Mouse (Mus musculus) limb, embryonic 15.5 days (tissue): ENCODE data around the gene Cd36. TPM values are rescaled to one million over a fixed set of nuclear protein-coding genes. Genes with fewer than 3 reads are reported as not detected.

ENCODE experiments used
- ATAC-seq: fragments of 200-750 bp; cut with Nextera tagmentation; 2 replicates; pipeline ENCODE4 v1.8.0; 2017; ENCODE audit warnings: low read depth, moderate TSS enrichment; ENCODE audit not compliant: insufficient number of reproducible peaks, low FRiP score, low TSS enrichment
- H3K27ac ChIP-seq: fragments of 300-500 bp; sonication (generic); 2 replicates; pipeline ENCODE4 v1.5.1; 2015; ENCODE audit warnings: moderate library complexity, mild to moderate bottlenecking, inconsistent platforms
- H3K27me3 ChIP-seq: fragments of 300-500 bp; sonication (generic); 2 replicates; pipeline ENCODE4 v1.6.1; 2015; ENCODE audit warnings: inconsistent platforms
- H3K36me3 ChIP-seq: fragments of 300-500 bp; sonication (generic); 2 replicates; pipeline ENCODE4 v1.6.1; 2015; ENCODE audit warnings: inconsistent platforms
- H3K4me1 ChIP-seq: fragments of 300-500 bp; sonication (generic); 2 replicates; pipeline ENCODE4 v1.6.1; 2015; ENCODE audit warnings: inconsistent platforms
- H3K4me2 ChIP-seq: fragments of 300-500 bp; sonication (generic); 2 replicates; pipeline ENCODE4 v1.6.1; 2015; ENCODE audit warnings: mild to moderate bottlenecking, inconsistent platforms
- H3K4me3 ChIP-seq: fragments of 300-500 bp; sonication (generic); 2 replicates; pipeline ENCODE4 v1.5.1; 2015; ENCODE audit warnings: mild to moderate bottlenecking, inconsistent platforms
- H3K9ac ChIP-seq: fragments of 300-500 bp; sonication (generic); 2 replicates; pipeline ENCODE4 v1.6.1; 2015; ENCODE audit warnings: inconsistent platforms
- H3K9me3 ChIP-seq: fragments of 300-500 bp; sonication (generic); 2 replicates; pipeline ENCODE4 v1.6.1; 2016; ENCODE audit warnings: inconsistent platforms
- WGBS: fragments of 180-500 bp; shearing (Covaris S2); methylation state at CpG from one replicate; pipeline ENCODE4 v1.1.7; 2015; 5-methylcytosine and 5-hydroxymethylcytosine counted together
- polyA plus RNA-seq: library from polyadenylated mRNA; unstranded; fragments of >200 nt; fragmentation: Nextera tagmentation; extraction: Ambion mirVana; gene quantifications from 2 replicates; pipeline ENCODE4 v1.2.1, GENCODE M21; 2015

The Cd36 gene
- polyA plus RNA-seq, 1 experiment from 2014 or later, result 32.3 TPM

- H3K4me2 ChIP-seq, result no peak overlapping the region
- no peak overlapping the region for H3K9ac ChIP-seq
- no peak for ATAC-seq
- no peak overlapping the region for H3K27ac ChIP-seq
- H3K36me3 ChIP-seq, result no peaks in the 10 kb centered on the region
- H3K4me3 ChIP-seq, result no peak overlapping the region
- no peaks in the 10 kb centered on the region for H3K27me3 ChIP-seq
- H3K9me3 ChIP-seq, result no peaks in the 10 kb centered on the region
- WGBS, result 80% methylated on average over 3 of the region's 3 CpGs
- no peaks in the 10 kb centered on the region for H3K4me1 ChIP-seq
These were observed 140.3 kb downstream of the Cd36 start for GRCm38 (mm10) chr5:17748293-17748692.

DNA sequence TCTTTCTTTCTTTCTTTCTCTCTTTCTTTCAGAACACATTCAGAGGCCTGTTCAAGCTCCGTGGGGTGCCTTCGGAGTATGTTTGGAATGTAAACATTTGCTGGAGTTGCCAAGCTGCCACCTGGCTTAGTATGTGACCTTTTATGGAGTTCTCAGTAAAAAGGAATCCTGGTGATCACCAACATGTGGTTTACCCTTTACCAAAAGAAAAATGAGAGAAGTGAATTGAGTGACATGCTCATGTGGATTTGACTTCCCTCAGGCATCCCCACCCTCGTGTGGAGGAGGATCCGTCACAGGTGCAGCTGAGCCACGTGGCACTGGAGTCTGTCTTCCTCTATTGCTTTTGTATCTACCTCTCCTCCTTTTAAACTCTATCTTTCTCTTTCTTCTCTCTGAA lies 141.5 kb downstream of the Cd36 start:
- H3K27me3 ChIP-seq, result no peaks in the 10 kb centered on the region
- no peaks in the 10 kb centered on the region for H3K4me1 ChIP-seq
- H3K27ac ChIP-seq, result no peak overlapping the region
- no peak for ATAC-seq
- no peak overlapping the region for H3K9ac ChIP-seq
- WGBS, result 30% methylated on average over 5 of the region's 5 CpGs
- H3K36me3 ChIP-seq, result no peaks in the 10 kb centered on the region
- H3K9me3 ChIP-seq, result no peaks in the 10 kb centered on the region
- no peak overlapping the region for H3K4me2 ChIP-seq
- no peak overlapping the region for H3K4me3 ChIP-seq

- Histone ChIP-seq H3K36me3 (no peaks in the 10 kb centered on the region), H3K27me3 (no peaks in the 10 kb centered on the region), H3K4me2 (no peak overlapping the region), H3K9ac (no peak overlapping the region), H3K27ac (no peak overlapping the region; the same call in 1 of the 2 replicates), H3K4me3 (no peak overlapping the region), H3K4me1 (no peaks in the 10 kb centered on the region), H3K9me3 (no peaks in the 10 kb centered on the region)
- no peak for ATAC-seq
These were observed 142.1 kb downstream of the Cd36 start for GRCm38 (mm10) chr5:17746520-17746919.

DNA sequence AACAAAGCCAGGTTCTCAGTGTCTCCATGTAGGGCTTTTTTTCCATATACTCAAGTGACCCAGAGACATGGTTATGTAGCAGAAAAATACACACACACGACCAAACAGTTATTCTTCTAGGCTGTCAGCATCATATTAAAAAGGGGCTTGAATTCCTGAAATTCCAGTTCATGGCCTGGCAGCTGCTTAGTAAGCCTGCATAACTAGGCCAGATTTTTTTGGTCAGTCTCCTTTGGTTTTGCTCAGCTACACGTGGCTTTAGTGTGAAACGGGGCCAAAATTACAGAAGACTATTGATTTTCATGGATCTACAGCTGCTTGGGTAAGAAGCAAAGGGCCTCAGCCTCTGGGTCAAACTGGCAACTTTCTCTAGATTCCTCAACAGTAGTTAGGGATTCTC lies 148.8 kb downstream of the Cd36 start:
- WGBS, result 19% methylated on average over 3 of the region's 3 CpGs
- Histone ChIP-seq H3K4me2 (no peak overlapping the region), H3K9ac (no peak overlapping the region), H3K4me1 (no peaks in the 10 kb centered on the region), H3K27me3 (no peaks in the 10 kb centered on the region), H3K36me3 (no peaks in the 10 kb centered on the region), H3K27ac (no peak overlapping the region), H3K4me3 (no peak overlapping the region), H3K9me3 (no peaks in the 10 kb centered on the region)
- ATAC-seq, result no peak

Other genes with a start within 250 kb of the Cd36 start
- not detected in 2 replicates for gene Gnat3, start 73.7 kb upstream of the Cd36 start, polyA plus RNA-seq